In genomic region chr2:168514131-168514530, GRCm38 (mm10) we compare ENCODE assay signal across 22 mouse cellular contexts.
"Had no signal": no experiment of that assay in that cellular context is flagged by ENCODE, and none has a peak within 500 bp of the region (broad histone marks: within the 10 kb centered on the region; RNA-seq: fewer than 3 reads in every experiment).

No protein-coding gene starts in this region.

- H3K4me2 ChIP-seq: hindbrain, embryonic 13.5 days; hindbrain, embryonic 15.5 days; kidney, embryonic 15.5 days; limb, embryonic 13.5 days; limb, embryonic 15.5 days; liver, embryonic 12.5 days had no signal

- H3K27ac ChIP-seq: heart, adult 2 months; heart, embryonic 10.5 days; hindbrain, embryonic 13.5 days; hindbrain, embryonic 15.5 days; hindbrain, postnatal 0 days; kidney, embryonic 15.5 days; kidney, postnatal 0 days; limb, embryonic 13.5 days; limb, embryonic 15.5 days; liver, embryonic 12.5 days; liver, embryonic 14.5 days had no signal

- H3K36me3 ChIP-seq: heart, embryonic 10.5 days; hindbrain, embryonic 13.5 days; hindbrain, embryonic 15.5 days; kidney, embryonic 15.5 days; limb, embryonic 13.5 days; limb, embryonic 15.5 days; liver, embryonic 12.5 days had no signal

- H3K9ac ChIP-seq: hindbrain, embryonic 13.5 days; hindbrain, embryonic 15.5 days; kidney, embryonic 15.5 days; limb, embryonic 13.5 days; limb, embryonic 15.5 days; liver, embryonic 12.5 days; liver, embryonic 14.5 days had no signal

- H3K4me1 ChIP-seq: hindbrain, embryonic 13.5 days; hindbrain, embryonic 15.5 days had no signal

- H3K9me3 ChIP-seq: heart, embryonic 10.5 days; hindbrain, embryonic 13.5 days; hindbrain, embryonic 15.5 days; kidney, embryonic 15.5 days; limb, embryonic 13.5 days; limb, embryonic 15.5 days had no signal

- H3K27me3 ChIP-seq: hindbrain, embryonic 13.5 days; hindbrain, embryonic 15.5 days; kidney, embryonic 15.5 days; limb, embryonic 13.5 days; limb, embryonic 15.5 days had no signal

- DNase-seq: gastrocnemius, postnatal 14 days; gastrocnemius, postnatal 36 days; kidney, adult 11 months; kidney, adult 2 months; kidney, adult 9 months; kidney, postnatal 14 days; kidney, postnatal 36 days; layer of hippocampus, adult 9-11 months; layer of hippocampus, postnatal 36 days; left cerebral cortex, postnatal 4 days had no signal

- ATAC-seq: hindbrain, postnatal 0 days; intestine, embryonic 16.5 days; liver, embryonic 12.5 days had no signal

- H3K4me3 ChIP-seq: heart, adult 2 months; heart, embryonic 10.5 days; hindbrain, embryonic 13.5 days; hindbrain, embryonic 15.5 days; kidney, embryonic 15.5 days; limb, embryonic 13.5 days; limb, embryonic 15.5 days; liver, embryonic 12.5 days had no signal
